Mouse (Mus musculus): Measurements from ENCODE around the gene Dcst1. TPM values are rescaled to one million over a fixed set of nuclear protein-coding genes. Genes with fewer than 3 reads are reported as not detected.

Gene Dcst1
- polyA plus RNA-seq, 1 experiment = not detected

DNA sequence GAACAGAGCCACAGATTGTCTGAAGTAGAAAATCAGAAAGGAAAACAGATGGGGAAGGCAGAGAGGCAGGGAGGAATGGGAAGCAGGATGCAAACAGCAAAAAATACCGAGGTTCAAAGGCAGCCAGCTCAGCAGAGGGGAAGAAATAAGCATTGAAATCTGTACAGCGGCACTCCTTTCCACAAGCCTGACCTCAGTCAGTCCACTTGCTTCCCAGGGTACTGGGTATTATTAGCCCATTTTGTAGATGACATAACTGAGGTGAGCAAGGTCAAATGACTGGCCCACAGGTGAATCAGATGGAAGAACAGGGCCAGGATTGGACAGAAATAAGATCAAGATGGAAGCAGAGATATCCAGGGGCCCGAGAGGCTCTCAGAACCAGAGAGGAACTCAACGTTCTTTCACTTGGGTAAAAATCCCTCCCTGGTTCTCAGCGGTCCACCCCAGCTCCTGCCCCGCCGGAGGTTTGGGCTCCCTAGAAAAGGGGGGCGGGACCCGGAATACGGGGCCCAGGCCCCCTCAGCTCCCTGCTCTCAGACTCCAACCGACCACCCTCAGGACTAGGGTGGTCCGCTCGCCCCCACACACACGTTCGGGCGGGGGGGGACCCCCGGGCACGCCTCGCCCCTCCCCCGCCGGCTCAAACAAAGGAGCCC is 27.9 kb downstream of the Dcst1 start:
- Histone ChIP-seq H3K27me3 (replicated peaks) (peaks cover 89% of the 10 kb centered on the region), H3K4me1 (peaks cover 25% of the 10 kb centered on the region), H3K9me3 (no peaks in the 10 kb centered on the region), H3K36me3 (replicated peaks; ENCODE audit: low read length) (peaks cover 24% of the 10 kb centered on the region), H3K4me3 (replicated peaks) (peak overlapping the region; percentile 90)
- TF ChIP-seq FLI1 (IDR thresholded peaks at IDR 0.05; ENCODE audit: low read length) (no peak), GATA1 (IDR thresholded peaks at IDR 0.05; ENCODE audit: borderline replicate concordance, low read length) (no peak)

DNA sequence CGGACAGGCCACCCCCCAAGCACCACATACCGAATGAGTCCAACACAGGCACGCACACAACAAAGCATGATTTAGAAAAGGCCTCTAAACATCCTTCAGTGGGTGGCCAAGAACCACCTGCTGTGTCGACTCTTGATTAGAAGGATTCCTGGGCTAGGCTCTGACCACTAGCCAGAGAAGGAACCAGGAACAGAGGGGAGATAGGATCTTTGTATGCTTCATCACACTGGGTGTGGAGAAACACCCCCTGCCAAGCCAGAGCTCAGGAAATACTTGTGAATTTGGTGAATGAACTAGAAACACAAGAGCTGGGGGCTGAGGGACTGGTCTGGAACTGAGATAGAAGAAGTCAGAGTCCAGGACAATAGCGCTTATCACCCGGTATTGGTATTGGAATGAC is 28.5 kb downstream of the Dcst1 start:
- Histone ChIP-seq H3K4me1 (peaks cover 25% of the 10 kb centered on the region), H3K36me3 (replicated peaks; ENCODE audit: low read length) (peaks cover 18% of the 10 kb centered on the region), H3K4me3 (replicated peaks) (no peak overlapping the region), H3K27me3 (replicated peaks) (peaks cover 91% of the 10 kb centered on the region), H3K9me3 (no peaks in the 10 kb centered on the region)
- no peak for TF ChIP-seq FLI1 (IDR thresholded peaks at IDR 0.05; ENCODE audit: low read length)
- no peak for TF ChIP-seq GATA1 (IDR thresholded peaks at IDR 0.05; ENCODE audit: borderline replicate concordance, low read length)

DNA sequence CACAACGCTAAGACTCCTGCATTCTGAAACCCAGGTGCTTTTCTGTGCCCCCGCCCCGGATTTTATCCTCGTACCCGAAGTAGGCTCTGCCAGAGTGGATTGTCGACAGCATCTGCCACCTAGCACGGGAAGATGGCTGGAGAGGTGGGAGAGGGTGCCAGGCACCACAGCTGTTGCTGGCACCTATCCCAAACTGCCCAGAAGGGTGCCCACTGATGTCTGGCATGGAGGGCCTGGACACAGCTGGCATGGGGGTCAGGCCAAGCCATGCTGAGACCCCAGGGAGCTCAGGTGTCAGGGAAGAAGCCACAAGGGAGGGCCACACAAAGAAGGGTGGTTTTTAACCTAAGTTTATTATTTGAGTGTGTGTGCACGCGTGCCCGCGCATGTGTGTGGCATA is 32.0 kb downstream of the Dcst1 start:
- no peaks in the 10 kb centered on the region for H3K36me3 ChIP-seq (replicated peaks; ENCODE audit: low read length)
- no peak overlapping the region for H3K4me3 ChIP-seq (replicated peaks)
- TF ChIP-seq GATA1 (IDR thresholded peaks at IDR 0.05; ENCODE audit: borderline replicate concordance, low read length) (no peak), FLI1 (IDR thresholded peaks at IDR 0.05; ENCODE audit: low read length) (no peak)
- H3K4me1 ChIP-seq = peaks cover 17% of the 10 kb centered on the region
- no peaks in the 10 kb centered on the region for H3K9me3 ChIP-seq
- H3K27me3 ChIP-seq (replicated peaks) = peaks cover 96% of the 10 kb centered on the region

DNA sequence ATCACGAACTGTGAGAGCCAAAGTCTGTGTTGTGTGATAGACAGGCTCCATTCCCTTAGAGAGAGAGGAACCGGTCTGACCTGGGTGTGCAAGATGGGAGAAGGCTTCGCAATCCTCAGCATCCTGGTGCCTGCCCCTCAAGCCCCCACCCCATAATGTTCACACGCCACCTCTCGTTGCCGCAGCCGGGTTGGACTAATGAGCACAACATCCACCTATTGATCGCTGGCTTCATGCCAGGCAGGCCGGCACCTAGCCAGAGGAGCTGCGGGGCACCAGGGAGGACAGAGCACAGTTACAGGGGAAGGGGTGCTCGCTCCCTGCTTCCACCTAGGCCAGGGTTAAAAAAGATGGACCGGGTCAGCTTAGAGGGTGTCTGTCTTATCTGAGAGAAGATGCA is 32.6 kb downstream of the Dcst1 start:
- H3K27me3 ChIP-seq (replicated peaks) = peaks cover 96% of the 10 kb centered on the region
- peaks cover 11% of the 10 kb centered on the region for H3K4me1 ChIP-seq
- TF ChIP-seq GATA1 (IDR thresholded peaks at IDR 0.05; ENCODE audit: borderline replicate concordance, low read length) = no peak
- TF ChIP-seq FLI1 (IDR thresholded peaks at IDR 0.05; ENCODE audit: low read length) = no peak
- H3K36me3 ChIP-seq (replicated peaks; ENCODE audit: low read length) = no peaks in the 10 kb centered on the region
- no peaks in the 10 kb centered on the region for H3K9me3 ChIP-seq
- no peak overlapping the region for H3K4me3 ChIP-seq (replicated peaks)

DNA sequence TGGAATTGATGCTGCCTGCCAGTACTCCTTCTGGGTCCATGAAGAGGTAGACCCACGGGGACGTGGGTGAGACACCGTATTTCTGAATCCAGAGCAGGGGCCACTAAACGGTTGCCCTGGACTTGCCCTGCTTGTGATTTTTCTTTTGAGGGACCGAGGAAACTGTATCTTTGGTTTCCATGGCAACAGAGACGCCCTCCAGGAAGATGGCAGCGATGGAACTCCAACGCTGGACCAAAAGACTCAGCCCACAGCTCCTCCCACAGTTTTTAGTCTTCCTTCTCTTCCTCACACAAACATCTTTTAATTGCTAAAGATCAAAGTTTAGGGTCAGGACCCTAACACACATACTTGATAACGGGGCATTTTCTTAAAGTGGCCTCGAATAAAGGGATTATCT is 33.0 kb downstream of the Dcst1 start:
- H3K4me3 ChIP-seq (replicated peaks) = no peak overlapping the region
- H3K27me3 ChIP-seq (replicated peaks) = peaks cover 96% of the 10 kb centered on the region
- TF ChIP-seq FLI1 (IDR thresholded peaks at IDR 0.05; ENCODE audit: low read length) (no peak), GATA1 (IDR thresholded peaks at IDR 0.05; ENCODE audit: borderline replicate concordance, low read length) (no peak)
- H3K9me3 ChIP-seq = no peaks in the 10 kb centered on the region
- peaks cover 7% of the 10 kb centered on the region; the same call in 1 of the 2 replicates for H3K4me1 ChIP-seq
- H3K36me3 ChIP-seq (replicated peaks; ENCODE audit: low read length) = no peaks in the 10 kb centered on the region

DNA sequence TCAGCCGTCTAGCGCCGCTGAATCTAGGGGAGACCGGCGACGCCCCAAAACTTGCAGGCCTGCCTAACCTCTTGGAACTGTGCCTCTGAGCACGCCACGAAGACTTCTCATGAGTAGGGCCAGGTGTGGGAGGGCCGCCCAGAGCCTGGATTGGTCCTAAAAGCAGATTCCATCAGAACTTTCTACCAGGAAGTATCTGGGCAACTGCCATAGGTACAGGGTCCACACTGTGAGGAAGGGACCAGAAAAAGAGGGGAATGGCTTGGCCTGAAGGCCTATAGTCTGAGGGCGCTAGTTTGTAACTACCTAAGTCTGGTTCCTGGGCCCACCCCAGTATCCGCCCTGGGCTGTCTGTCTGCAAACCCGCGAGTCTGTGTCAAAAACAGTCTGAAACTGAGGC is 33.5 kb downstream of the Dcst1 start:
- peaks cover 96% of the 10 kb centered on the region for H3K27me3 ChIP-seq (replicated peaks)
- no peaks in the 10 kb centered on the region for H3K36me3 ChIP-seq (replicated peaks; ENCODE audit: low read length)
- H3K4me3 ChIP-seq (replicated peaks) = no peak overlapping the region
- no peaks in the 10 kb centered on the region for H3K9me3 ChIP-seq
- TF ChIP-seq FLI1 (IDR thresholded peaks at IDR 0.05; ENCODE audit: low read length) (no peak), GATA1 (IDR thresholded peaks at IDR 0.05; ENCODE audit: borderline replicate concordance, low read length) (no peak)
- H3K4me1 ChIP-seq = peaks cover 5% of the 10 kb centered on the region; the same call in 1 of the 2 replicates

DNA sequence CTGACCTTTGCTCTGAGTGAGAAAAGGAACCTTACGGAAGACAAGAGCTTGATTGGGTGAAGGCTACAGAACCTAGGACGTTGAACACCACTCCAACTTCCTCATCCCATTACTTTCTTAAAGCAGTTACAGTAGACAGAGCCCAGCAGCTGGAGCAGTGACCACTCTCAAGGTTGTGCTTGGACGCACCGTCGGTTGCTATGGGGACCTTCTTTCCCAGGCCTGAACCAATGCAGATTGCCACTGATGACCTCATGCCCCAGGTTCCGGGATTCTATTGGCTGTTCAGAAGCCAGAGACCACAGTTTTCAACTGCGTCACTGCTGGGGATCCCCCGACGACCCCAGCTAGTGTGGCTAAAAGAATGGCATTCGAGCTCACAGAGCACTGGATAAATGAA is 34.1 kb downstream of the Dcst1 start:
- no peaks in the 10 kb centered on the region for H3K36me3 ChIP-seq (replicated peaks; ENCODE audit: low read length)
- no peak for TF ChIP-seq FLI1 (IDR thresholded peaks at IDR 0.05; ENCODE audit: low read length)
- TF ChIP-seq GATA1 (IDR thresholded peaks at IDR 0.05; ENCODE audit: borderline replicate concordance, low read length) = no peak
- H3K9me3 ChIP-seq = no peaks in the 10 kb centered on the region
- H3K4me3 ChIP-seq (replicated peaks) = no peak overlapping the region
- H3K4me1 ChIP-seq = peaks cover 5% of the 10 kb centered on the region; the same call in 1 of the 2 replicates
- peaks cover 96% of the 10 kb centered on the region for H3K27me3 ChIP-seq (replicated peaks)

DNA sequence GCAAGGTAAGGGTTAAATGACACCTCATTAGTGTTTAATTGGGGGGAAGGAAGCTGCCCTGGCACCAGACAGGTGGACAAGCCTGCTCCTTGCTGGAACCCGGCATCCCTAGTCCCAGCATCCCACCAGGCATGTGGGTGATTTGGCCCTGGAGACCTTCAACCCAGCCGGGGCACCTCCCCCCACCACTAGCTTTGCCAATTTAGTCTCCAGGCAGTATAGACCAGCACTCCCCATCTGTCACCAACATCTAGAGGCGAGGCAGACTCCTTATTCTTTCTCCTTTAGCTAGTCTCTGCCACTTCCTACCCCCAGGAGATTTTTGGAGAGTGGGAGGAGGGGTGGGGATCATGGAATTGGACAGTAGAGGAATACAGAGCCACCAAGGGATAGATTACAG is 34.7 kb downstream of the Dcst1 start:
- H3K4me3 ChIP-seq (replicated peaks) = no peak overlapping the region
- H3K9me3 ChIP-seq = no peaks in the 10 kb centered on the region
- TF ChIP-seq GATA1 (IDR thresholded peaks at IDR 0.05; ENCODE audit: borderline replicate concordance, low read length) = no peak
- no peak for TF ChIP-seq FLI1 (IDR thresholded peaks at IDR 0.05; ENCODE audit: low read length)
- H3K4me1 ChIP-seq = peaks cover 5% of the 10 kb centered on the region; the same call in 1 of the 2 replicates
- no peaks in the 10 kb centered on the region for H3K36me3 ChIP-seq (replicated peaks; ENCODE audit: low read length)
- H3K27me3 ChIP-seq (replicated peaks) = peaks cover 96% of the 10 kb centered on the region

DNA sequence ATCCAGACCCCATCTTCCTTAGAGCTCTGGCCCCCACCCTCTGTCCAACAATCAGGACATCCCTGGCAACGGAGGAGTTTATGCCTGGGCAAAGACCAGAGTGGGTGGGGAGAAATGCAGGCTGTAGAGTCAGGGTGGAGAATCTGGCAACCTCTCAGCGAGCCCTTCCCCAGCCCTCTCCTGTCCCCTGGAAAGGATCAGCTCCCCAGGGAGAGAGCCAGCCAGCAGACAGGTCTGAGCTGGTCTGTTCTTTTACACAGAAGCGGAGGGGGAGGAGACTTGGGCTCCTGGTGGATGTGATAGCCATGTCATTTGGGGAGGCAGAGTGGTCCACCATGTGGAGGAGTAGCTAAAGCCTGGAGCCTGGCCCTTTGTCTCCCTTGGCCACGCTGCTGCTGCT is 36.4 kb downstream of the Dcst1 start:
- Histone ChIP-seq H3K4me3 (replicated peaks) (no peak overlapping the region), H3K4me1 (peaks cover 5% of the 10 kb centered on the region; the same call in 1 of the 2 replicates), H3K36me3 (replicated peaks; ENCODE audit: low read length) (no peaks in the 10 kb centered on the region), H3K9me3 (no peaks in the 10 kb centered on the region), H3K27me3 (replicated peaks) (peaks cover 93% of the 10 kb centered on the region)
- TF ChIP-seq GATA1 (IDR thresholded peaks at IDR 0.05; ENCODE audit: borderline replicate concordance, low read length) (no peak), FLI1 (IDR thresholded peaks at IDR 0.05; ENCODE audit: low read length) (no peak)

DNA sequence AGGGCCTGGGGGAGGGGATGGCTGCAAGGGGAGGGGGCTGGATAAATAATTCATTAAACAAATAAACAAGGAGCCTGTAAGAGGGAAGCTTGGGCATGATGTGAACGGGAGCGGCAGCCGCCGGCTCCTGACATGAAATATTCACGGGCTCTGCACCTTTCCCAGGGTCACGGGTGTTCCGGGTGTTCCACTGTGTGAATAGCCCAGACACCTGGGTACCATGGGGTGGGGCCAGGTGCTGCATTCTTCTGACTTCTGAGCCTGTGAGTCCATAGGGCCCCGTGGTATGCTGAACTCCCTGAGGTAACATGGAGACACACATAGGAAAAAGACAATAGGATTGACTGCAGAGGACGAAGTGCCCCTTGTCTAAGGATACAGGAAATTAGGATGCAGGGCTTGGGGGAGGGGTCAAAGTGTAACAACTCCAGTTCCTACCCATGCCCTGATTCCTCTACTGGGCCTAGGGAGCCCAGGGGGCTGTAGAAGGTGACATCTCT is 37.6 kb downstream of the Dcst1 start:
- Histone ChIP-seq H3K4me1 (peaks cover 11% of the 10 kb centered on the region), H3K9me3 (no peaks in the 10 kb centered on the region), H3K27me3 (replicated peaks) (peaks cover 93% of the 10 kb centered on the region), H3K36me3 (replicated peaks; ENCODE audit: low read length) (no peaks in the 10 kb centered on the region), H3K4me3 (replicated peaks) (no peak overlapping the region)
- TF ChIP-seq FLI1 (IDR thresholded peaks at IDR 0.05; ENCODE audit: low read length) = no peak
- TF ChIP-seq GATA1 (IDR thresholded peaks at IDR 0.05; ENCODE audit: borderline replicate concordance, low read length) = no peak
